Mouse (Mus musculus) cerebellum, adult 2 months (tissue): ENCODE measurements around the gene Cyp2a12.
"Not testable (repeated sequence)": the region's sequence is repeated elsewhere in the genome, so short reads cannot be mapped to it uniquely, and the experiment has no call there.

Experiments
- CTCF ChIP-seq: fragments of 200-500 bp; IDR thresholded peaks from 2 replicates; pipeline ENCODE4 v1.5.1; 2011; ENCODE audit warnings: low read depth, mild to moderate bottlenecking, control low read depth, low read length, moderate library complexity, borderline replicate concordance; ENCODE audit not compliant: insufficient read depth
- POLR2A ChIP-seq: fragments of 200-500 bp; IDR thresholded peaks from 2 replicates; pipeline ENCODE4 v1.6.1; 2011; ENCODE audit warnings: low read length, control low read depth, borderline replicate concordance; ENCODE audit not compliant: insufficient read depth

GRCm38 (mm10) chr7:26981464-26981863, 47.4 kb upstream of the Cyp2a12 start:
- not testable (repeated sequence) for TF ChIP-seq CTCF, POLR2A
